Mouse (Mus musculus): Measurements from ENCODE around the gene Sars2. TPM values are rescaled to one million over a fixed set of nuclear protein-coding genes. Genes with fewer than 3 reads are reported as not detected.

The Sars2 gene
- polyA plus RNA-seq, 1 experiment from 2014 or later, result 32.8 TPM

GRCm38 (mm10) chr7:28709454-28709853 is 32.3 kb upstream of the Sars2 start:
- H3K36me3 ChIP-seq (ENCODE audit: insufficient read depth, low read length), result no peaks in the 10 kb centered on the region
- H3K27me3 ChIP-seq (ENCODE audit: insufficient read depth, low read length), result no peaks in the 10 kb centered on the region
- no peak for ATAC-seq (ENCODE audit: low FRiP score, low TSS enrichment)
- no peak overlapping the region for H3K4me2 ChIP-seq (replicated peaks; ENCODE audit: low read depth, low read length)
- H3K27ac ChIP-seq (ENCODE audit: low read length), result no peak overlapping the region
- H3K4me3 ChIP-seq (ENCODE audit: low read length), result no peak overlapping the region
- H3K4me1 ChIP-seq (ENCODE audit: insufficient read depth, low read length), result 0 out of 2 replicates have a peak, but pooled peaks cover 3% of the 10 kb centered on the region
- no peak overlapping the region for H3K9ac ChIP-seq (replicated peaks; ENCODE audit: low read length)
- H3K9me3 ChIP-seq (ENCODE audit: low read length), result no peaks in the 10 kb centered on the region

- Histone ChIP-seq H3K4me1 (ENCODE audit: insufficient read depth, low read length) (0 out of 2 replicates have a peak, but pooled peaks cover 3% of the 10 kb centered on the region), H3K27ac (ENCODE audit: low read length) (no peak overlapping the region), H3K4me2 (replicated peaks; ENCODE audit: low read depth, low read length) (no peak overlapping the region), H3K36me3 (ENCODE audit: insufficient read depth, low read length) (no peaks in the 10 kb centered on the region), H3K4me3 (ENCODE audit: low read length) (no peak overlapping the region), H3K9ac (replicated peaks; ENCODE audit: low read length) (no peak overlapping the region), H3K9me3 (ENCODE audit: low read length) (no peaks in the 10 kb centered on the region; the same call in 1 of the 2 replicates), H3K27me3 (ENCODE audit: insufficient read depth, low read length) (no peaks in the 10 kb centered on the region)
- WGBS, result 68% methylated on average over 3 of the region's 3 CpGs
- ATAC-seq (ENCODE audit: low FRiP score, low TSS enrichment), result no peak
These were observed 30.8 kb upstream of the Sars2 start for GRCm38 (mm10) chr7:28710962-28711361.

GRCm38 (mm10) chr7:28714667-28715066 is 27.1 kb upstream of the Sars2 start:
- Histone ChIP-seq H3K27me3 (ENCODE audit: insufficient read depth, low read length) (no peaks in the 10 kb centered on the region), H3K4me1 (ENCODE audit: insufficient read depth, low read length) (peaks cover 17% of the 10 kb centered on the region; the same call in 1 of the 2 replicates), H3K4me2 (replicated peaks; ENCODE audit: low read depth, low read length) (no peak overlapping the region), H3K9me3 (ENCODE audit: low read length) (no peaks in the 10 kb centered on the region; the same call in 1 of the 2 replicates), H3K36me3 (ENCODE audit: insufficient read depth, low read length) (no peaks in the 10 kb centered on the region), H3K9ac (replicated peaks; ENCODE audit: low read length) (no peak overlapping the region), H3K4me3 (ENCODE audit: low read length) (no peak overlapping the region), H3K27ac (ENCODE audit: low read length) (no peak overlapping the region)
- ATAC-seq (ENCODE audit: low FRiP score, low TSS enrichment), result no peak
- WGBS, result 78% methylated on average over 5 of the region's 5 CpGs

GRCm38 (mm10) chr7:28715598-28715997 is 26.2 kb upstream of the Sars2 start:
- WGBS, result 96% methylated on average over 2 of the region's 2 CpGs
- no peaks in the 10 kb centered on the region; the same call in 1 of the 2 replicates for H3K9me3 ChIP-seq (ENCODE audit: low read length)

GRCm38 (mm10) chr7:28716590-28717281 is 25.1 kb upstream of the Sars2 start, which contains the start of gene Fbxo17:
Gene Fbxo17, plus strand, starts transcription at chr7:28716804.
- ATAC-seq (ENCODE audit: low FRiP score, low TSS enrichment), result peak; percentile 80
- H3K27ac ChIP-seq (ENCODE audit: low read length), result peak within 1 kb of the TSS; percentile 1; the same call in 1 of the 2 replicates
- H3K4me1 ChIP-seq (ENCODE audit: insufficient read depth, low read length), result peaks cover 17% of the 10 kb centered on the region; the same call in 1 of the 2 replicates
- H3K9ac ChIP-seq (replicated peaks; ENCODE audit: low read length), result peak within 1 kb of the TSS; percentile 74
- H3K4me3 ChIP-seq (ENCODE audit: low read length), result peak within 1 kb of the TSS; percentile 58
- H3K9me3 ChIP-seq (ENCODE audit: low read length), result no peaks in the 10 kb centered on the region; the same call in 1 of the 2 replicates
- peak within 1 kb of the TSS; percentile 76 for H3K4me2 ChIP-seq (replicated peaks; ENCODE audit: low read depth, low read length)
- H3K27me3 ChIP-seq (ENCODE audit: insufficient read depth, low read length), result no peaks in the 10 kb centered on the region
- H3K36me3 ChIP-seq (ENCODE audit: insufficient read depth, low read length), result no peaks in the 10 kb centered on the region
- 1% methylated on average over 34 of the region's 36 CpGs for WGBS

More at GRCm38 (mm10) chr7:28715598-28715997, 26.2 kb upstream of the Sars2 start:
- Histone ChIP-seq H3K36me3 (ENCODE audit: insufficient read depth, low read length) (no peaks in the 10 kb centered on the region), H3K4me1 (ENCODE audit: insufficient read depth, low read length) (peaks cover 17% of the 10 kb centered on the region; the same call in 1 of the 2 replicates), H3K27me3 (ENCODE audit: insufficient read depth, low read length) (no peaks in the 10 kb centered on the region), H3K4me3 (ENCODE audit: low read length) (no peak overlapping the region), H3K4me2 (replicated peaks; ENCODE audit: low read depth, low read length) (no peak overlapping the region), H3K9ac (replicated peaks; ENCODE audit: low read length) (no peak overlapping the region), H3K27ac (ENCODE audit: low read length) (no peak overlapping the region)
- ATAC-seq (ENCODE audit: low FRiP score, low TSS enrichment), result no peak

GRCm38 (mm10) chr7:28717726-28718125 is 24.1 kb upstream of the Sars2 start:
- no peaks in the 10 kb centered on the region; the same call in 1 of the 2 replicates for H3K9me3 ChIP-seq (ENCODE audit: low read length)
- H3K27me3 ChIP-seq (ENCODE audit: insufficient read depth, low read length), result no peaks in the 10 kb centered on the region
- no peak overlapping the region for H3K9ac ChIP-seq (replicated peaks; ENCODE audit: low read length)
- no peaks in the 10 kb centered on the region for H3K36me3 ChIP-seq (ENCODE audit: insufficient read depth, low read length)
- 0 out of 2 replicates have a peak overlapping the region, but pooled peaks have one; percentile 76 for H3K4me2 ChIP-seq (replicated peaks; ENCODE audit: low read depth, low read length)
- no peak overlapping the region for H3K27ac ChIP-seq (ENCODE audit: low read length)
- no peak overlapping the region for H3K4me3 ChIP-seq (ENCODE audit: low read length)
- peaks cover 17% of the 10 kb centered on the region; the same call in 1 of the 2 replicates for H3K4me1 ChIP-seq (ENCODE audit: insufficient read depth, low read length)
- no peak for ATAC-seq (ENCODE audit: low FRiP score, low TSS enrichment)
- 72% methylated on average over 10 of the region's 10 CpGs for WGBS

- peaks cover 14% of the 10 kb centered on the region; the same call in 1 of the 2 replicates for H3K4me1 ChIP-seq (ENCODE audit: insufficient read depth, low read length)
- H3K27me3 ChIP-seq (ENCODE audit: insufficient read depth, low read length), result no peaks in the 10 kb centered on the region
- no peaks in the 10 kb centered on the region; the same call in 1 of the 2 replicates for H3K9me3 ChIP-seq (ENCODE audit: low read length)
- no peak overlapping the region for H3K4me3 ChIP-seq (ENCODE audit: low read length)
- H3K9ac ChIP-seq (replicated peaks; ENCODE audit: low read length), result no peak overlapping the region
- H3K4me2 ChIP-seq (replicated peaks; ENCODE audit: low read depth, low read length), result no peak overlapping the region
- no peaks in the 10 kb centered on the region for H3K36me3 ChIP-seq (ENCODE audit: insufficient read depth, low read length)
- no peak overlapping the region for H3K27ac ChIP-seq (ENCODE audit: low read length)
- no peak for ATAC-seq (ENCODE audit: low FRiP score, low TSS enrichment)
- 56% methylated on average over 4 of the region's 4 CpGs for WGBS
These were observed 22.6 kb upstream of the Sars2 start for GRCm38 (mm10) chr7:28719159-28719558.

GRCm38 (mm10) chr7:28719650-28720049 is 22.1 kb upstream of the Sars2 start:
- H3K9ac ChIP-seq (replicated peaks; ENCODE audit: low read length), result no peak overlapping the region
- no peak for ATAC-seq (ENCODE audit: low FRiP score, low TSS enrichment)
- H3K4me1 ChIP-seq (ENCODE audit: insufficient read depth, low read length), result peaks cover 14% of the 10 kb centered on the region; the same call in 1 of the 2 replicates
- no peaks in the 10 kb centered on the region for H3K27me3 ChIP-seq (ENCODE audit: insufficient read depth, low read length)
- 76% methylated on average over 2 of the region's 2 CpGs for WGBS
- no peak overlapping the region for H3K4me2 ChIP-seq (replicated peaks; ENCODE audit: low read depth, low read length)
- H3K4me3 ChIP-seq (ENCODE audit: low read length), result no peak overlapping the region
- H3K9me3 ChIP-seq (ENCODE audit: low read length), result no peaks in the 10 kb centered on the region; the same call in 1 of the 2 replicates
- H3K27ac ChIP-seq (ENCODE audit: low read length), result no peak overlapping the region
- H3K36me3 ChIP-seq (ENCODE audit: insufficient read depth, low read length), result no peaks in the 10 kb centered on the region

- Histone ChIP-seq H3K4me3 (ENCODE audit: low read length) (no peak overlapping the region), H3K9ac (replicated peaks; ENCODE audit: low read length) (no peak overlapping the region), H3K36me3 (ENCODE audit: insufficient read depth, low read length) (no peaks in the 10 kb centered on the region), H3K9me3 (ENCODE audit: low read length) (no peaks in the 10 kb centered on the region), H3K27me3 (ENCODE audit: insufficient read depth, low read length) (no peaks in the 10 kb centered on the region), H3K27ac (ENCODE audit: low read length) (no peak overlapping the region), H3K4me2 (replicated peaks; ENCODE audit: low read depth, low read length) (no peak overlapping the region), H3K4me1 (ENCODE audit: insufficient read depth, low read length) (peaks cover 14% of the 10 kb centered on the region; the same call in 1 of the 2 replicates)
- ATAC-seq (ENCODE audit: low FRiP score, low TSS enrichment), result no peak
- 83% methylated on average over 3 of the region's 3 CpGs for WGBS
These were observed 20.8 kb upstream of the Sars2 start for GRCm38 (mm10) chr7:28720753-28721537.

Data from kidney, embryonic 16.5 days (tissue).